Mouse (Mus musculus): ENCODE results near the gene Nsmce3.
A peak's percentile ranks its signal among the peaks of the same experiment; 100 is the strongest.

Gene Nsmce3

GRCm38 (mm10) chr7:64872743-64873241, at the start of gene Nsmce3:
Nsmce3 (minus strand) TSS chr7:64872997.
- peak; percentile 84 for DNase-seq (ENCODE audit: low read depth)

- DNase-seq (ENCODE audit: low read depth): no peak
Measured at GRCm38 (mm10) chr7:64921189-64921588, 48.4 kb upstream of the Nsmce3 start.

DNA sequence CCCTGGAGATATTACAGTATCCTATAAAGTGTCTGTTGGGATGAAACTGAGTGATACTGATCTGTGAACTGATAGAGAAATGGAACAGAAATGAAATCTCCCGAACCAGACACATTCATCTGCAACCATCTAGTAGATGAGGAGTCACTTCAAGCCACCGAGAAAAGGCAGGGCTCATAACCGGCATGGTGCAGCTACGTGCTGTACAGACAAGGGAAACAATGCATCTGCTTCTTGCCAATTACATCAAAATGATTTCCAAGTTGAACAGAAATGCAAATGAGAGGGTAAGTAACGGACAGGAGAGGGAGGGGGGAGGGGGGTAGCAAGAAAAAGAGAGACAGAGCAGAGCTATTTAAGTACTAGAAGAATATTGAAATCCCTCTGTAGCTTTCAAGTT, 47.9 kb upstream of the Nsmce3 start:
- no peak for DNase-seq (ENCODE audit: low read depth)

- DNase-seq (ENCODE audit: low read depth): no peak
Measured at GRCm38 (mm10) chr7:64916654-64917053, 43.9 kb upstream of the Nsmce3 start.

DNA sequence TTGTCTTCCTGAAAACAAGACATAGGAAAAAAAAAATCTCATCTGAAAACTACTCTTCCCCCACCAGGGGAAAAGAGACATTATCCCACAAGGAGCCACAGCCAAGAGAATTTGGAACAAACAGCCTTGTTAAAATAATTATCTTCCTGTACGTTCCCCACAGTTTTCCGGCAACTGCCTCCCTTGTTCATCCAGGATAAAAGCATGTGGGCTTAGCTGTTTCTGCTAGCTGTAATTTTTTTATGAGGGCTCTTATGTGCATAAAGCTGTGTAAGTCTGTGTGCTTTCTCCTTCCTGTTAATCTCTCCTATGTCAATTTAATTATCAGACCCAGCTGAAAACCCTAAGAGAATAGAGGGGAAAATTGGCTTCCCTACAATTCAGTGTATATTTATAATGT, 42.3 kb upstream of the Nsmce3 start:
- no peak for DNase-seq (ENCODE audit: low read depth)

- DNase-seq (ENCODE audit: low read depth): no peak
Measured at GRCm38 (mm10) chr7:64911945-64912344, 39.1 kb upstream of the Nsmce3 start.

DNA sequence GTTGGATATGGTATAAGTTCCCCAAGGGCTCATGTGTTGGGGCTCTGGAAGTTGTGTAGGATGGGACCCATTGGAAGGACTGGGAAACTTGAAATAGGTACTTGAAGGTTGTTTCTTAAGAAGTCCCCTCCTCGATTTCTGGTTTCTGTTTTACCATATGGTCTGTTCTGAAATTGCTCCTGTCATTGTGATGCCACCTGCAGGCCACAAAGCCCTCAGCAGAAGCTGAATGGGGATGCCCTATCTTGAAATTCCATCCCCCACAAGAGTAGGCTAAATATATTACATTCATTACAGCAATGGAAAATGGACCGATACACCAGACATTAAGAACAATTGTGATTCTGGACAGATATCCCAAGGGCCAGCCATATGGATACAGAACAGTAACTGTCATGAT, 37.4 kb upstream of the Nsmce3 start:
- no peak for DNase-seq (ENCODE audit: low read depth)

- no peak for DNase-seq (ENCODE audit: low read depth)
Measured at GRCm38 (mm10) chr7:64906955-64907354, 34.2 kb upstream of the Nsmce3 start.

GRCm38 (mm10) chr7:64905506-64905905, 32.7 kb upstream of the Nsmce3 start:
- no peak for DNase-seq (ENCODE audit: low read depth)

- no peak for DNase-seq (ENCODE audit: low read depth)
Measured at GRCm38 (mm10) chr7:64900249-64900648, 27.5 kb upstream of the Nsmce3 start.

DNA sequence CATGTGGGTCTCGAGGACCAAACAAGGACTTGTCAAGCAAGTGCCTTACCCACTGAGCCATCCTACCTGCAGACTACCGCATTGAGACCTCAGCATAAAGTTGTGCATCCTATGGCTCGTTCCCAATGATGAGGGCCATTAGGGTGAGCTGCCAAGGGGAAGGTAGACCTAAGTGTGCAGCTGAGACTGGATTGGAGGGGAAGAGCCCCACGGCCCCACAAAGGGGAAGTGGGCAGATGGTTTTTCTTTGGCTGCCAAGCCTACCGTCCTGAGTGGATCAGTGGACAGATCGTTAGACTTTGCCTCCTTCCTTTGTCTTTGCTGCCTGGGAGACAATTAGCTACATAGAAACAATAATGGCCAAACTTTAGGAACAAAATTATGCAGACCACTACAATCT, 23.8 kb upstream of the Nsmce3 start:
- no peak for DNase-seq (ENCODE audit: low read depth)

DNA sequence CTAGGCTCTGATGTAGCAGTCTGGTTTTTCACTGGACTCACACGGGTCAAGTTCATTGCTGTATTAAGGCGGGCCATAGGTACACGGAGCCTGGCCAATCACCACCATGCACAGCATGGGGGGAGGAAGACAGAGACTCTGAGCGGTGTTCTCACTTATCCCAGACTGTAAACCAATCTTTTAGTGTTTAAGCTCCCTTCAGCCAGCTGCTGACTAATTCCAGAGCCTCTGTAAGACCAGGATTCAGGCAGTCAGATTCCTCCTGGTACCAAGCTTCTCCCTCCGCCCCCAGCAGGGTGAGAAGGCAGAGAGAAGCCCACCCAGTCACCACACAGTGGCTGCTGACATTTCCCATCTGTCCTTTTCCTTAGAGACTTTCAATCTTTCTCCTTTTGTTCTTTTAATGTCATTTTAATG, 22.9 kb upstream of the Nsmce3 start:
- DNase-seq (ENCODE audit: low read depth): no peak

- DNase-seq (ENCODE audit: low read depth): no peak
Measured at GRCm38 (mm10) chr7:64891139-64891538, 18.3 kb upstream of the Nsmce3 start.

GRCm38 (mm10) chr7:64889919-64890318, 17.1 kb upstream of the Nsmce3 start:
- DNase-seq (ENCODE audit: low read depth): no peak

GRCm38 (mm10) chr7:64884187-64884862, 11.5 kb upstream of the Nsmce3 start:
- DNase-seq (ENCODE audit: low read depth): no peak

DNA sequence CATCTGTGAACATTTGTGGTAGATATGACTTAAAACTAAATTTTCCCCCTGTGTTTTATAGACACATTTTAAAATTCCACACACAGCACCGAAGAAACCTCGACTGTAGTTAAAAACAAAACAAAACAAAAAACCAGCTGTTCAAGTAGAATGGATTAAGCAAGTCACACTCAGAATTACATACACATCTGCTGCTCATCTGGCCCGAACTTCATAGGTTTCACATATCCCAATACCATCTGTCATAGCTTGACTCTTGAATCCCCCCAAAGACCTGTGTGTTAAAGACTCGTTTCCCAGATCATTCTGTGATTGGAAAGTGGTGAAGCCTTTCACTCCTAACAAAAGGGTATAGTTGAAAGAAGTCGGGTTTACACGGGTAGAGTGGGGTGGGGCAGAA, 9.4 kb upstream of the Nsmce3 start:
- no peak for DNase-seq (ENCODE audit: low read depth)

- peak; percentile 6 for DNase-seq (ENCODE audit: low read depth)
Measured at GRCm38 (mm10) chr7:64881387-64881786, 8.6 kb upstream of the Nsmce3 start.

- no peak for DNase-seq (ENCODE audit: low read depth)
Measured at GRCm38 (mm10) chr7:64880415-64880814, 7.6 kb upstream of the Nsmce3 start.

DNA sequence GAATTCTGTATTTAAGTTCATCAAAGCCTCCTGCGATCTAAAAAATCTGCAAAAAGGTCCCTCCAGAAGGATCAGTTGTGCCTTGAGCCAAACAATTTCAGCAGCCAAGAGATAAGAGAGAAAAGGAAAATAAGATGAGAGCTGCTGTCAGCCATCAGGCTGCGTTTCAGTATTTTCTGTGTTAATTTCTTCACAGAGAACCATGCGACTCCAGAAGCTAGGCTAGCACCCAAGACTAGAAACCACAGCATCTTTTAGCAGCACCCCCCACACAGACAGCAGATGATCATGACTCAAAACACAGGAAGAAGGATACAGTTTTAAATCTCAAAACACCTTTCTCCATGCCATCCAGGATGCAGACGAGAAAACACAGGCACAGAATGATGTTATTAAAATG, 2.1 kb upstream of the Nsmce3 start:
- no peak for DNase-seq (ENCODE audit: low read depth)

GRCm38 (mm10) chr7:64873266-64873665, 469 bp upstream of the Nsmce3 start:
- no peak for DNase-seq (ENCODE audit: low read depth)

- DNase-seq (ENCODE audit: low read depth): peak; percentile 2
Measured at GRCm38 (mm10) chr7:64871987-64872742, 632 bp downstream of the Nsmce3 start.

GRCm38 (mm10) chr7:64869549-64870065, 3.2 kb downstream of the Nsmce3 start:
- no peak for DNase-seq (ENCODE audit: low read depth)

- DNase-seq (ENCODE audit: low read depth): no peak
Measured at GRCm38 (mm10) chr7:64863538-64863937, 9.3 kb downstream of the Nsmce3 start.

Measured in c-Kit-positive CD71-negative TER-119-negative erythroid progenitor cells, embryonic 14.5 days (primary cell).